Mouse (Mus musculus) right cerebral cortex, postnatal 10 days (tissue): ENCODE data around the gene Ttbk1.

Experiments used
- DNase-seq, 2 experiments: peaks; one replicate each; pipeline ENCODE4 v3.0.0; 2021; ENCODE audit warnings: low spot score in 2 of 2

Ttbk1 gene

GRCm38 (mm10) chr17:46418628-46419027 is 68.8 kb downstream of the Ttbk1 start:
- peak in 1 of 2 experiments; percentile 17 for DNase-seq

- no peak for DNase-seq
Measured at GRCm38 (mm10) chr17:46408478-46408877, 79.0 kb downstream of the Ttbk1 start.

GRCm38 (mm10) chr17:46394631-46395030 is 92.8 kb downstream of the Ttbk1 start:
- DNase-seq = no peak

- peak in 1 of 2 experiments; percentile 40 for DNase-seq
Measured at GRCm38 (mm10) chr17:46393012-46393411, 94.5 kb downstream of the Ttbk1 start.
